Mouse (Mus musculus): ENCODE measurements around the gene Alkal2.

DNA sequence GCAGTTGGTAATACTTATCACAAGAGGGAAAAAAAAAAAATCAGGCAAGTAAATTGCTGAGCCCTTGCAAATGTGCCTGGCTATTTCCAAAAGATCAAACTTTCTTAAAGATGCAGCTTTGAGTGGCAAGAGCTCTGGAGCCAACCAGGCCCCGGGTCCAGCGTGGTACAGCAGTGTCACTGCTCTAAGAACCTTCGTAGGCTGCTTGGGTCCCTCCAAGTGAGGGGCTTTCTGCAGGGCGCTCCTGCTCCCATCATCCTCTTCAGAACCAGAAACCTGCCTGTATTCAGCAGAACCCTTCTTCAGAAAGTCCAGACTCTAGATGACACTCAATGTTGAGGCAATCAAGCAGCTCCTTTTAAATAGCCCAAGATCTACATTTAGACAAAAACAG is 533 bp upstream of the Alkal2 start:
- TF ChIP-seq GATA1 (IDR thresholded peaks at IDR 0.05; ENCODE audit: borderline replicate concordance, low read length) (no peak), FLI1 (IDR thresholded peaks at IDR 0.05; ENCODE audit: low read length) (no peak)
